Mouse (Mus musculus): ENCODE data around the gene Phkb. TPM values are rescaled to one million over a fixed set of nuclear protein-coding genes. Genes with fewer than 3 reads are reported as not detected.
"Not testable (repeated sequence)": the region's sequence is repeated elsewhere in the genome, so short reads cannot be mapped to it uniquely, and the experiment has no call there.

The Phkb gene
- total RNA-seq (2014; rRNA removed) (20.0 and 30.9 TPM in 2 replicates), polyA plus RNA-seq (2015; fragmentation: Nextera tagmentation; extraction: Ambion mirVana) (15.6 and 21.3 TPM in 2 replicates)

- DNase-seq (peak; percentile 93), ATAC-seq (peak; percentile 98)
- 3% methylated on average over 52 of the region's 54 CpGs for WGBS
- no peaks in the 10 kb centered on the region for H3K27me3 ChIP-seq (ENCODE audit: insufficient read depth, low read length)
- peak within 1 kb of the TSS; percentile 95 for H3K4me3 ChIP-seq (ENCODE audit: low read depth, low read length)
- H3K4me1 ChIP-seq (ENCODE audit: insufficient read depth): peaks cover 12% of the 10 kb centered on the region; the same call in 1 of the 2 replicates
- TF ChIP-seq CTCF (IDR thresholded peaks at IDR 0.05; ENCODE audit: low read depth): no peak
- peak within 1 kb of the TSS; percentile 67 for H3K4me2 ChIP-seq (ENCODE audit: low read depth)
- H3K9ac ChIP-seq: peak within 1 kb of the TSS; percentile 95
- H3K9me3 ChIP-seq (ENCODE audit: low read length): no peaks in the 10 kb centered on the region
- peak within 1 kb of the TSS; percentile 97 for H3K27ac ChIP-seq (ENCODE audit: low read depth, low read length)
- 0 out of 2 replicates have a peak, but pooled peaks cover under 1% of the 10 kb centered on the region for H3K36me3 ChIP-seq (ENCODE audit: insufficient read depth)
Observed at GRCm38 (mm10) chr8:85840657-85841488, at the start of gene Phkb, which contains the start of gene Itfg1. Gene Phkb (plus strand): TSS chr8:85840959. Gene Itfg1 (minus strand): TSS chr8:85840921.

- not testable (repeated sequence) for H3K9me3 ChIP-seq (ENCODE audit: low read length); H3K4me3 ChIP-seq (ENCODE audit: low read depth, low read length); ATAC-seq; H3K4me2 ChIP-seq (ENCODE audit: low read depth); H3K4me1 ChIP-seq (ENCODE audit: insufficient read depth); H3K9ac ChIP-seq; H3K27ac ChIP-seq (ENCODE audit: low read depth, low read length); H3K27me3 ChIP-seq (ENCODE audit: insufficient read depth, low read length); H3K36me3 ChIP-seq (ENCODE audit: insufficient read depth); DNase-seq
- WGBS: 100% methylated on average over 1 of the region's 1 CpGs
Observed at GRCm38 (mm10) chr8:85796392-85796791, 44.4 kb upstream of the Phkb start.

DNA sequence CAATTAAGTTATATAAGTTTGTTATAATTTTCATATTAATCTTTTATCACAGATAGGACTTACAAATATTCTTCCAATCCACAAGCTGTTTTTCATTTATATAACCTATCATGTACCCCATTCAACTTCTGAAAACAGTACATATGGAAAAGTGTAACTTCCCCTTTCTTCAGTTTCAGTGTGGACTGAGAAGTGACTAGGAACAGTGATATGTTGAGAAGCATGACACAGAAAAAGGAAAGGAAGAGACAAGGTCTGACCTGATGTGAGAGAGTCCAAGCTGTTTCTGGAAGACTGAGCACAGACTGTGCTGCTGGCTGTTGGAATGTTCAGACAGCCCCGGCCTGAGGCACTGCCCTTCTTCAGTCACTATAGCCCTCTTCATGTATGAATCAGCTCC lies 40.6 kb upstream of the Phkb start:
- WGBS: 100% methylated on average over 1 of the region's 1 CpGs
- Histone ChIP-seq H3K4me3 (ENCODE audit: low read depth, low read length) (no peak overlapping the region), H3K4me1 (ENCODE audit: insufficient read depth) (no peaks in the 10 kb centered on the region)

GRCm38 (mm10) chr8:85801408-85801807 lies 39.4 kb upstream of the Phkb start:
- H3K4me1 ChIP-seq (ENCODE audit: insufficient read depth): no peaks in the 10 kb centered on the region
- no peaks in the 10 kb centered on the region for H3K9me3 ChIP-seq (ENCODE audit: low read length)
- H3K27ac ChIP-seq (ENCODE audit: low read depth, low read length): no peak overlapping the region
- ATAC-seq: no peak
- no peak overlapping the region for H3K4me2 ChIP-seq (ENCODE audit: low read depth)
- WGBS: 95% methylated on average over 1 of the region's 1 CpGs
- no peak overlapping the region for H3K4me3 ChIP-seq (ENCODE audit: low read depth, low read length)
- TF ChIP-seq CTCF (IDR thresholded peaks at IDR 0.05; ENCODE audit: low read depth): no peak
- no peaks in the 10 kb centered on the region for H3K27me3 ChIP-seq (ENCODE audit: insufficient read depth, low read length)
- H3K36me3 ChIP-seq (ENCODE audit: insufficient read depth): peaks cover 5% of the 10 kb centered on the region
- no peak for DNase-seq
- no peak overlapping the region for H3K9ac ChIP-seq

More for the DNA sequence above, 40.6 kb upstream of the Phkb start:
- no peak overlapping the region for H3K9ac ChIP-seq
- H3K27me3 ChIP-seq (ENCODE audit: insufficient read depth, low read length): no peaks in the 10 kb centered on the region
- TF ChIP-seq CTCF (IDR thresholded peaks at IDR 0.05; ENCODE audit: low read depth): no peak
- no peak overlapping the region for H3K27ac ChIP-seq (ENCODE audit: low read depth, low read length)
- H3K9me3 ChIP-seq (ENCODE audit: low read length): no peaks in the 10 kb centered on the region
- no peak overlapping the region for H3K4me2 ChIP-seq (ENCODE audit: low read depth)
- peaks cover 5% of the 10 kb centered on the region; the same call in 1 of the 2 replicates for H3K36me3 ChIP-seq (ENCODE audit: insufficient read depth)
- ATAC-seq (no peak), DNase-seq (no peak)

DNA sequence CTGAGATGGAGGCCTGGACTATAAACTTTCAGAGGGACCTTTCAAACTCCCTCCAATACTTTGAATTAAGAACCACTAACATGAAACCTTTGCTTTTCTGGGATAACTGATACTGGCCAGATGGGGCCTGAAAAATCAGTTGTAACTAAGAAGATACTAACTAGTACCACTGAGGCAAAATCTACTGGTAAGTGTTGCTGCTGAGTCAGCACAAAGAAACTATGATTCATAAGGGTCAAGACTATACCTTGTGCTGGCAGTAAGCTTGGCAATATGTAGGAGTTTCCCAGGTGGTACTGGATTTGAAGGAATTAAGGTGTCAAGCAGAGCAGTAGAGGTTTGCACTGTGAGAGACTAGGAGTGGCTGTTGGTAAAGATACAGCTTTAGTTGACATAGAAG lies 27.1 kb upstream of the Phkb start:
- H3K9ac ChIP-seq: no peak overlapping the region
- no peaks in the 10 kb centered on the region for H3K27me3 ChIP-seq (ENCODE audit: insufficient read depth, low read length)
- no peak for ATAC-seq
- H3K27ac ChIP-seq (ENCODE audit: low read depth, low read length): no peak overlapping the region
- no peaks in the 10 kb centered on the region for H3K4me1 ChIP-seq (ENCODE audit: insufficient read depth)
- no peak for TF ChIP-seq CTCF (IDR thresholded peaks at IDR 0.05; ENCODE audit: low read depth)
- no peak for DNase-seq
- H3K4me3 ChIP-seq (ENCODE audit: low read depth, low read length): no peak overlapping the region
- H3K4me2 ChIP-seq (ENCODE audit: low read depth): no peak overlapping the region
- H3K9me3 ChIP-seq (ENCODE audit: low read length): no peaks in the 10 kb centered on the region
- peaks cover 5% of the 10 kb centered on the region for H3K36me3 ChIP-seq (ENCODE audit: insufficient read depth)

- DNase-seq (peak; percentile 42), ATAC-seq (peak; percentile 68)
- 0 out of 2 replicates have a peak, but pooled peaks cover 6% of the 10 kb centered on the region for H3K36me3 ChIP-seq (ENCODE audit: insufficient read depth)
- peak overlapping the region; percentile 95 for H3K9ac ChIP-seq
- peak overlapping the region; percentile 67 for H3K4me2 ChIP-seq (ENCODE audit: low read depth)
- H3K4me3 ChIP-seq (ENCODE audit: low read depth, low read length): peak overlapping the region; percentile 95
- no peaks in the 10 kb centered on the region for H3K9me3 ChIP-seq (ENCODE audit: low read length)
- 1% methylated on average over 21 of the region's 21 CpGs for WGBS
- H3K27ac ChIP-seq (ENCODE audit: low read depth, low read length): peak overlapping the region; percentile 97
- no peaks in the 10 kb centered on the region for H3K27me3 ChIP-seq (ENCODE audit: insufficient read depth, low read length)
- no peak for TF ChIP-seq CTCF (IDR thresholded peaks at IDR 0.05; ENCODE audit: low read depth)
- H3K4me1 ChIP-seq (ENCODE audit: insufficient read depth): peaks cover 12% of the 10 kb centered on the region; the same call in 1 of the 2 replicates
Observed at GRCm38 (mm10) chr8:85839916-85840656, 673 bp upstream of the Phkb start.

- DNase-seq (no peak), ATAC-seq (no peak)
- Histone ChIP-seq H3K4me1 (ENCODE audit: insufficient read depth) (peaks cover 12% of the 10 kb centered on the region; the same call in 1 of the 2 replicates), H3K27ac (ENCODE audit: low read depth, low read length) (peak overlapping the region; percentile 97; the same call in 1 of the 2 replicates), H3K36me3 (ENCODE audit: insufficient read depth) (no peaks in the 10 kb centered on the region), H3K9ac (peak overlapping the region; percentile 95), H3K4me2 (ENCODE audit: low read depth) (peak overlapping the region; percentile 67), H3K27me3 (ENCODE audit: insufficient read depth, low read length) (no peaks in the 10 kb centered on the region), H3K4me3 (ENCODE audit: low read depth, low read length) (peak overlapping the region; percentile 95), H3K9me3 (ENCODE audit: low read length) (no peaks in the 10 kb centered on the region)
- TF ChIP-seq CTCF (IDR thresholded peaks at IDR 0.05; ENCODE audit: low read depth): no peak
- WGBS: 14% methylated on average over 4 of the region's 4 CpGs
Observed at GRCm38 (mm10) chr8:85841489-85841795, 683 bp downstream of the Phkb start.

Measured in forebrain, postnatal 0 days (tissue).